Mouse (Mus musculus) megakaryocyte progenitor cell, adult 5-6 weeks (primary cell): ENCODE data around the gene Tjp2. TPM values are rescaled to one million over a fixed set of nuclear protein-coding genes. Genes with fewer than 3 reads are reported as not detected.
"Not testable (repeated sequence)": the region's sequence is repeated elsewhere in the genome, so short reads cannot be mapped to it uniquely, and the experiment has no call there.

Experiments
- ATAC-seq: replicated peaks from 2 replicates; pipeline ENCODE4 v1.8.0; 2016; ENCODE audit warnings: mild to moderate bottlenecking, moderate TSS enrichment, inconsistent platforms; ENCODE audit not compliant: poor library complexity
- total RNA-seq, 2 experiments: library from RNA; stranded (forward) in 1 of 2; stranded (reverse) in 1 of 2; fragments of 157-497, 149-512 nt in 1 of 2; fragments of 200-1000 nt in 1 of 2; gene quantifications; 2 replicates each; pipeline versions ENCODE4 v1.2.3 to v1.2.4; 2015 to 2017

Gene Tjp2
- total RNA-seq, 2 experiments from 2014 or later = 2.7 to 3.5 TPM

DNA sequence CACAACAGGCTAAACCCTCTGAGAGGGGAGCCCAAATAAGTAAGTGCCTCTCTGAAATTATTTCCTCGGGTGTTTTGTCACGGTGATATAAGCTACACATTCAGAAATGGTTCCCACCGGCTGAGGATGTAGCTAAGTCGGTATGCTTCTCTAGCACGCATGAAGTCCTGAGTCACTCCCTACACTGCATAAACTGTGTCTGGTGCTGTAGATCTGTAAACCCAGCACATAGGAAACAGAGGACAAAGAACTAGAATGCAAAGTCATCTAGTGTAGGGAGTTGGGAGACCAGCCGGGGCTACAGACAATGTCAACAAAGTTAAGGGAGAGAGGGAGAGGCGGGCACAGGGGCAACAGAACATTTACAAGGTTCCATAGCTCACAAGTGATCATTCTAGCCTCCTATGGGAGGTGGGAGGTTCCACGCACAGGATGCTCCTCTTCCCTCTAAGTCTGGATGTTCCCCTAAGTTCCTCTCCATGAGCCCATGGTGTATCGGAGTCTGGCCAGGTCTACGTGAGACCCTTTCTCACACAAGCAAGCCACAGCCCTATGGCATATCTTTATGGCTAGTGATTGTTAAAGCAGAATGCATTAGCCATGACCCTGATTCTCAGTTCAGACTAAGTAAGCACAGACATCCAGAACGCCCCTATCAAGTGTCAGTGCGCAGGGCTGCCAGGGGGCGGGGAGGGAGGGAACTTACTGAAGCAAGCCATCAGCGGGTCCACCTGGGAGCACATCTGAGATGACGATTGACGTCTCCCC, 90.5 kb downstream of the Tjp2 start:
- ATAC-seq = no peak

DNA sequence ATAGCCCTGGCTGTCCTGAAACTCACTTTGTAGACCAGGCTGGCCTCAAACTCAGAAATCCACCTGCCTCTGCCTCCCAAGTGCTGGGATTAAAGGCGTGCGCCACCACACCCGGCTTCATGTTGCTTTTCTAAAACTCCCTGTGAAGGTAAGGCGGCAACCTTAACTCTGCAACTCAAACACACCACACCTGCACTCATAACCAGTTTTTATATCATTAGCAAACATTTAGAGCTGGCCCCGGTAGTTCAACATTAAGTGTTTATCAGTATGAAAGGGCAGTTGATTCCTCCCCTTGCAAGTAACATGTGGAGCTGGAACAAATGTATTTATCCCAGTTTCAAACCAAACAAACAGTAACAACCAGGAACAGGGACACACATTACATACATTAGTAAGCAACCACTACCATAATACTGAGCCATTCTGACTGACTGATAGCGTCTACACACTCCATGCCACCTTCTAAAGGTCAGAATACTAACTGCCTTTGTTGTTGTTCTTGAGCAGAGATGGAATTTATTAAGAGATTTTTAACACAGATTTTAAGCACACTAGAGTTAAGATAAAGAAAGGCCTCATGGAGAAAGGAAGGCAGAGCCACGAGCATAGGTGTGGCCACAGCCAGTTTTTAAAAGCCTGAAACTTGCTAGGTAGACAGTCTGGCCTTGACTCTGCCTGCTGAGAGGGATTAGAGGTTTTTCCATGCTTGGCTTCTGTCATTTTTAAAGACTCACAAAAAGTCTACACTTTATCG, 101.1 kb downstream of the Tjp2 start:
- no peak for ATAC-seq

DNA sequence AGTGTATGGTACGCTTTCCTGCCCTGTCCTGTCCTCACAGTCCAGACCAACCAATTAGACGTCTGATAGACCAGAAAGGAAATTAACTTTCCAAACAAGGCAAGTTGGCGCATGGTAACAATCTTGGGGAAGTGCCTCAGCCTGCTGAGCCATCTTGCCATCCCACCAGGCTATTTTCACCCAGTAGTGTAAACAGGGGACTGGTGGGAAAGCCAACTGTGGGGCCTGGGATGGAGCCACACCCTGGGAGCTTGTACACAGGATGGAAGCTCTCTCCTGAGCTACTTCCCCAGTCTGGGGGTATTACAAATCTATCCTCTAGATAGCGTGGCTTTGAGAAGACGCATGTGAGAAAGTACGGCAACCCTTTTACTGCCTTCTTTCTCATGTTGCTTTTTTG, 101.7 kb downstream of the Tjp2 start:
- no peak for ATAC-seq

DNA sequence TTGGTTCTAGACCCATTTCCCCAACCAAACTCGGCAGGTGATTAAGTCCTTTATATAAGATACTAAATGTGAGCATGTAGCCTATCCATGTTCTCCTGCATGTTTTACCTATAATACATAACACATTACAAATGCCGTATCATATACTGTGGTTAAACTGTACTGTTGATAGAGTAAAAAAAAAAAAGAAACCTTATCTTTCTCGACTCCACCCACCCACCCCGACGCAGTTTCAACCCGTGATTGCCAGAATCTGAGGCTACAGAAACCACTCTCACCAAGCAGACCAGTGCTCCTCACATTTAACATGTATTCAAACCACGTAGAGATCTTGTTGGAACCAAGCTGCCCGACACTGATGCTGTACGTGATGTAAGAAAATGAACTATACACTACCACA, 102.2 kb downstream of the Tjp2 start:
- no peak for ATAC-seq

DNA sequence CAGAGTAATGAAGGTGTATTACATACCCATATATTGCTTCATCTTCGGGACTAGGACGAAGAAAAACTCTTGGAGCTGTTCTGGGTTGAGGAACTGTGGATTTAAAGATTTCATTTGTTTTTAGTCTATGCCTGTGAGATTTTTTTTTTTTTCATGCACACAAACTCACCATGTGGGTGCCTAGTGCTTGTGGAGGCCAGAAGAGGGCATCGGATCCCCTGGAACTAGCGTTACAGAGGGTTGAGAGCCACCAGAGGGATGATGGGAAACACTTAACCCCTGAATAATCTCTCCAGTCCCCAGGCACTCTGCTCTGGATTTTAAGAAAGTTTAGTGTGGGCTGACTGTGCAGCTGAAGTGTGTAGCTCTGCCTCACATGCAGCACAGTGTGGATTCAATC, 104.0 kb downstream of the Tjp2 start:
- ATAC-seq = no peak

DNA sequence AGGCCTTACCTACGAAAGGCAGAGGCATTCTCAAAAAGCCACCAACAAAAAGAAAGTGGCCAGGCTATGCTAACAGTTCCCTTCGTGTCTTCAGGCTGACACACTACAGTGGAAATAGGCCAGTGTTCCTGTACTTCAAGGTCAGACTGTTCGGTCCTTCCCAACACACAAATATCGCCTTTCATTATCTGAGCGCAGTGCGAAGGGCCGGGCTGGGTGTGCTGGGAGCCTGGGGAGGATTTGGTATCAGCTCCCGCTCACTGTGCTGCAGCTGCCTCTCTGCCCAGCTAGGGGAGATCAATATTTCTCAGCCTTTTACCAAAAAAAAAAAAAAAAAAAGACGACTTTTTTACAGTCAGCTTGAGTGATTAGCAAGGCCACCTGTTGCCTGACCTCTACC, 106.1 kb downstream of the Tjp2 start:
- ATAC-seq = no peak

DNA sequence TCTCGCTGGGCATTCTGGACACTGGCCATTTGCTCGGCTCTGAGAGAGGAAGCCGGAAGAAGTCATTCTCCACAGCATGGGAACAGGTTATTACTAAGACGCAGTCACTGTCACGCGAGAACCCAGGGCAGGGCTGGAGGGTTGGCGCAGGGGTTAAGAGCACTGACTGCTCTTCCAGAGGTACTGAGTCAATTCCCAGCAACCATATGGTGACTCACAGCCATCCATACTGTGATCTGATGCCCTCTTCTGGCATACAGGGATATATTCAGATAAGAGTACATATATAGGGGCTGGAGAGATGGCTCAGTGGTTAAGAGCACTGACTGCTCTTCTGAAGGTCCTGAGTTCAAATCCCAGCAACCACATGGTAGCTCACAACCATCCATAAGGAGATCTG, 113.2 kb downstream of the Tjp2 start:
- no peak for ATAC-seq

DNA sequence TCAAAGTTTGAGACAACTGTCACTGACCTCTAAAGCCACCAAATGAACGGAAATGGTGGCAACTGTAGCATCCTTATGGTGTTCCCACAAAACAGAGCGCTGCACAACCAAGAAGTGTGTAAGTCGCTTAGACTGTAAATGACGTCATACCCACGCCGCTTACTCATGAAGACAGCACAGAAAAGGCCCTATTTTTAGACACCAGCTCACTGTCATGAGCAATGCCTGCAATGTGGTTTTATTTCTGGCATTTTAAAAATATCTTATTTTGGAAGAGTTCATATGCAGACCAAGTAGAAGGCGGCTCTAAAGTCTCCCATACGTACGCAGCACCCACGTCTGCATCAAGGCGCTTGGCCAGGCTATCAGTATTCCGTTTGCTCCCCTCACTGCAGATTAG, 117.1 kb downstream of the Tjp2 start:
- ATAC-seq = no peak

DNA sequence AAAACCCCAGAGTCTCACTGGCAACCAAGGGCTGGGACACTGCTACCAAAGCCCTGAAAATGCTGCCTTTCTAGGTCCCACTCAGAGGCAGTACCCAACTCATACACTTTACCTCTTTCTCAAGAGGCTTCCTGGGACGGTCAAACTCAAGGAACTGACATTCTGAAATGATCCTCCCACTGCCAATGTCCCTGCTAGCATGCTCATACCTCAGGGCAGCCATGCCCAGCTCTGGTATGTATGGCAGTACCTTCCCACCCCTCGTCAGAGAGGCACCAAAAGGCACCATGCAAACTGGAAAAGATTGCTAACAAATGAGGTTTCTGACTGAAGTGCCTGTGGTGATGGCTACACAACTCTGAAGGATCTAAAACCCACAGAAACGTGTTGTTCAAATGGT, 121.0 kb downstream of the Tjp2 start:
- ATAC-seq = no peak

DNA sequence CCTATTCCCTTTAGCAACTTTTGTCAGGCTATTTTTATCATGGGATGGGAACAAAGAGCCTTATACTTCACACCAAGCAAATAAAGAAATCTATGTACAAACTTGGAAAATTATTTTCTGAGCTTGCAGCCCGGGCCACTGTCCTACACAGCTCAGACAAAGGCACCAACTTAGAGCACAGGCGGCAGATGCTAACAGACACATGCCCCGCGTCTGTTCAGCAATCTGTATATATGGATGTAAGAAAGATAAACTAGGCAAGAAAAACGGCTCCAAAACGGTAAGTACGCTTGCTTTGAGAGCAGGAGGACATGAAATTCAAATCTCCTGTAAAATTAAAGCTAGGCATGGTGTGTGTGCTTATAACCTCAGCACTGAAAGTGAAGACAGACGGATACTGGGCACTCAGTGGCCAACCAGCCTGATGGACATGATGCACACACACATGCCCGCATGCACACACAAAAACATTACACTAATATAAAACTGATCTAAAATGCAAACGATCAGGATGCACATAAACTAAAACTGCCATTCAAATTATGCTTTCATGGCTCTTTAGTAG, 122.2 kb downstream of the Tjp2 start:
- ATAC-seq = no peak

DNA sequence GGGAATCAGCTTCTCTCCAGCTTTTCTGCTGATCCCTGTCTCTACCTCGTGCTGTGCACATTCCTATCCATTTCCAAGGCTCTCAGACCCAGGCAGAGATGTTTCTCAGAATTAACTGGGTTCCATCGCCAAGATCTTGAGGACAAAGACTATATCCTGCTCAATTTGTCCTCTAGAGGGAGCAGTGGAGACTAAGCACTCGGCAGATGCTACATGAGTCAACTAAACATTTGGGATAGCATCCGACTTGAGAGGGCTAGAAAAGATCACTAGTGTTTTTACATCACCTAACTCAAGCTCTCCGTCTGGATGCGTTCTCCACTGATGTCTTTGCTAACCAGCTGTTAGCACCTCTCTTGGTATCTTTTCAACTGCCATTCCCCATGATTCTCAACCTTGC, 123.6 kb downstream of the Tjp2 start:
- ATAC-seq = no peak

DNA sequence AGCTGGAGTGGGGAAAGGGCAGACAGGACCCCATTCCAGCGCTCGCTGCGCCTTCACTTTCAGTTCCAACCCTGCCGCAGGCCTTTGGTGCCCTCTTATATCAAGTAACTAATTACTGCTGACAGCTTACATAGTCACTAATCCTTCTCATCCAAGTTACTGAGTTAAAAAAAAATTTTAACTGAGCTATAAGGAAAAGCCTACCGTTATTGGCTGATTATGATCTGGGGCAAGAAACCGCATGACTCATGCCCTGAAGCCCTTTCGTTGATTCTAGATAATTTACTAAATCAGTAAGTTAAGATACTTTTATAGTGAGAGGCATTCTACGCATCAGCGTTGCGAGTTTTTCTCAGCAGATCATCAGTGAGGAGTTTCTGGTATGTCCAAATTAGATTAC, 126.1 kb downstream of the Tjp2 start:
- ATAC-seq = no peak

DNA sequence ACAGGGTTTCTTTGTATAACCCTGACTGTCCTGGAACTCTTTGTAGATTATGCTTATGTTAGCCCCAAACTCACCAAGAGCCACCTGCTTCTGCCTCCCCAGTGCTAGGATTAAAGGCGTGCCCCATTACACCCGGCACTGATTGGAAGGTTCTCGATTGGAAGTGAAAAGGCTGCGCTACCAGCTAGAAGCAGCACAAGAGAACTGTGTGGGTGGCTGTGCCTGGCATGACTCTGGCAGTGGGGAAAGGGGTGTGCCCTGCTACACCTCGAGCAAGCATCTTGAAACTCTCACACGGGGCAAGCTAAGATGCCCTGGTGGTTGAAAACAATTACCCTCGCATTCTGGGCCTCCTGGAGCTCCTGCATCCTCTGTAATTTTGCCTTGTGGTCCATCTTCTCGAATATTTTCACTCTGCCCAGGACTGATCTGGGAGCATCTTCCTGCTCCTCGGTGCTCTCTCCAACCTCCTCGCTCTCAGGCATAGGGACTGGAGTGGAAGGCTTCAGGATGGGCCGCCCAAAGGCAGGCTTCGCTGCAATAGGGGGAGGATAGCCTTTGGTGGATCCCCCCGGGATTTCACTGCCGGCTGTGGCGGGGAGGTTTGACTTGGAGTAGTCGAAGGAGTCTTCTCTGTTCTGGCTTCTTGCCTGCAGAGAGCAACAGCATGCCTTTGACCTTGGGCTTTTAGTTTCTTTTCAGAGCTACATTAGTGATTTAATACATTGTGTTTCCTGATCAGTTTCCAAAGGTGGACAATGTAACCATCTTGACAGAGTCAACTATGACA, 127.0 kb downstream of the Tjp2 start:
- no peak for ATAC-seq

DNA sequence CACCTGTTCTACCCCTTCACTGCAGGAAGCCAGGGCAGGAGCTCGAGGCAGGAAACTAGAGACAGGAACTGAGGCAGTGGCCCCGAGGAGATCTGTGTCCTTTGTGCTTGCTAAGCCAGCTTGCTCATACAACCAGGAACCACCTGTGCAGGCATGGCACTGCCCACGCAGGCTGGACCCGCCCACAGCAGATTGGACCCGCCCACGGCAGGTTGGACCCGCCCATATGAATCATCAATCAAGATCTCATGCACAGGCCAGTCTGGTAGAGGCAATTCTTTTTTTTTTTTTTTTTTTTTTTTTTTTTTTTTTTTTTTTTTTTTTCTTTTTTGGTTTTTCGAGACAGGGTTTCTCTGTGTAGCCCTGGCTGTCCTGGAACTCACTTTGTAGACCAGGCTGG, 132.8 kb downstream of the Tjp2 start:
- not testable (repeated sequence) for ATAC-seq

DNA sequence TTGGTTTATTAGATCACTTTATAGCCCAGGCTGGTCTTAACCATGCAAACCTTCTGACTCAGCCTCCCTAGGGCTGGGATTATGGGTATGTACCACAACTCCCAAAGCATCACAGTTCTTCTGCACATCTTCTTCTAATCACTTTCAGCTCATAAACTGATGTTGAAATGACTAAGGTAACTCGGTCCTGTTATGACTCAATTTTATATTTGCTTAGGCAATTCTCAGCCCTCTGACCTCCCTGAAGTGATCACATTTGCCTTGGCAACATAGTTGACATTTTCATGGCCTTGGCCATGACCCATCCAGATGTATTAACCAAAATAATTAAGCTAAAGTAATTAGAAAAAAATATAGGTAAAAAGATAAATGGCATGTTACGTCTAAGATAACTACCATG, 134.5 kb downstream of the Tjp2 start:
- no peak for ATAC-seq

DNA sequence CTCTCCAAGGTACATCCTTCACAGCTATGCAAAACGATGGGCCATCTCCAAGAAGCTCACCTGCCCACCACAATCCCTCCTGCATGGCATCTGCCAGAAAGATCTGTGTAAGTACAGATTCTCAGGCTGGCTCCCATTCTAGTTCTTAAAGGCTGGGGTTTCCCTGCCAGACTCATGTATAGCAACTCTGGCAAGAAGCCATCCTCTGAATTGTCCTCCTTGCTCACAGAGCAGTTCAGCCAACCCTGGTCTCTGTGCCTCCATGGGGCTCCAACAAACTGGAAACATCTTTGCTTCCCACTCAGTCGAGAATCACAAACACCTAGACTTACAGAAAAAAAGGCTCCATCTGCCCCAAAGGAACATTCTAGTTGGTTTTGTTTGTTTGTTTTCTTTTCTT, 139.5 kb downstream of the Tjp2 start:
- no peak for ATAC-seq

DNA sequence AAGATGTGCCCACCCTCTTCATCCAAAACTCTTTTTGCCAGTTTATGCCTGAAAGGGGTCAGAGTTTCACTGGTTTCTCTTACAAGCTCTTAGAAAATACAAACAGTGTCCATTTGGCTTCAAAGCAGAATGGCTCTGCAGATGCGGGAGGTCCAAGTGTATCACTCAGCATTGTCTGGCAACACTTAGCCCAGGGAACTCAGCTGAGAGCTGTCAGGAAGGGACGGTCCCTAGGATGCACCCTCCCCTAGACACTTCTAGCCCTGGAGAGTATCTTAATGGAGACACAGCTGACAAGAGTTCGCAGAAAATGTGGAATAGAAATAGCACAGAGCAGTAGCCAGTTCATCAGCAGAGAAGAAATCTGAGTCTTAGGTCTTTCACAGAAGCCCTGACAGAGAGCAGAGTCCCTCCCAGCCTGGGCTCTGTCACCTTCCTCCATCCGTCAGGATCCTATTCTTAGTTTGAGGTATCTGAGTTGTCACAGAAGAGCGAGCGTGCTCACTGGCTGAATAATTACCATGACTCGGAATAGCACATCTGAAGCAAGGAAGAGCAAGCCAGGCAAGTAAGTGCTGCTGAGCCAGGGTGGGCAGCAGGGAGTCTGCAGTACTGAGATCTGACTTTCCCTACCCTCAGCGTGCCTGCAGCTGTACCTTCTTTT, 144.3 kb downstream of the Tjp2 start:
- no peak for ATAC-seq

DNA sequence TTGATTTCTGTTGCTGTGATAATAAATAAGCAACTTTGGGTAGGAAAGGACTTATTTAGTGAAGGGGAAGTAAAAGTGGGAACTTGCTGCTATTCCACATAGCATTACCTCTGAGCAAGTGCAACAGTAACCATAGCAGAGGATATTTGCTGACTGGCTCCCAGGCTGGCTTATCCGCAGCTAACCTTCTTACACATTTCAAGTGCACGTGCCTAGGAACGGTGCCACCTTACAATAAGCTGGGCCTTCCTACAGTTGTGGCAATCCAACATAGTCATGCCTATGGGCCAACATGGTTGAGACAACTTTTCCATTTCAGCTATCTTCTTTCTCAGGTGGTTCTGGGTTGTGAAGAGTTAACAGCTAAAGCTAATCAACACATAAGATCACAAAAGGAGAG, 147.2 kb downstream of the Tjp2 start:
- no peak for ATAC-seq

DNA sequence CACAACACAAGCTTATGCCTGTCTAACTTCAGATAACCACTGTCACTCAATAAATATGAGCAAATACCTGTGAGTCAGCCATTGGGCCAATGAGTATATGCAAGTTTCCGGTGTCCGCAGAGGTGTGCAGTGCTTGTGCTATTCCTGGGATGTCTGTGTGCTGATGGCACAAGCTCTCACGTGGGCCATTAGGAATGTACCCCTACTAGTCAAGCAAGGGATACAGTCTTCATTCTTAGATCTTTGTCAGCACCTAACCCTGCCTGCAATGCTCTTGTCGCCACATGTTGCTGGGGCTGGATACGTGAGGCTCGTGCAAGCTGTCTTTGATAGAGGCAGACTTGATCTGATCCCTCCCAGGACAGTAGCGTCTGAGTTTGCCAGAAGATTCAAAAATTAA, 148.3 kb downstream of the Tjp2 start:
- ATAC-seq = no peak

DNA sequence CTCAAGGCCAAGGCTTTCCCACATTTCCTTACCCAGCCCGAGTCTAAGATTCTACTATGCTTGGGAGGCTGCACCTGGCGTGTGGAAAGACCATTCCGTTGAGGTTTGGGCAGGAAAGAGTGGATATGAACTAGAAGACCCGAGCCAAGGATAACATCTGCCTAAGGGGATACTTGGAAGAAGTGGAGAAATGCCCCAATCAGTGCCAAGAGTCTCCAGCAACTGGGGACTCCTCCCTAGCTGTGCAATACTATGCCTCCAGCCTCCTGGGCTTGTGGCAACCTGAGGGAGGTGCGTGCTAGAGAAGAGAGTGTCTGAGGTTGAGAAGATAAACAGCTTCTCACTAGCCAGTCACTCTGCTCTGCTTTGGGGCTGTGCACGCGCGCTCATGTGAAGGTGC, 148.9 kb downstream of the Tjp2 start:
- no peak for ATAC-seq

DNA sequence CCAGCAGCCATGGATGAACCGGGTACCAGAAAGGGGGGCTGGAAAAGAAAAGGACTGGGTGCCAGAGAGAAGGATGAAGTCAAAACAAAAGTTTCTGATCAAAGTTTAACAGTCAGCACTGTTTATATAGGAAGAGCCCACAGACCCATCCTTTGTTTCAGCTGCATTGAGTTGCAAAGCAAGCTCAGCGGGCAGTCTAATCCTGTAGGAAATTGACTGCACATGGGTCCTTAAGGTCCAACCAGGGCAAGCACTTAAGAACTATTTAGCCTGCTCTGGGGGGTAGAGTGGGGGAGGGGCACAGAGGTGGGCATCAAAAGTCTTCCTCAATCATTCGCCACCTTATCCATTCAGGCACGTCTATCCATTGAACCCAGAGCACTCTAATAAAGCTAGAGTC, 151.7 kb downstream of the Tjp2 start:
- ATAC-seq = no peak
